Mouse (Mus musculus): ENCODE measurements at regions not wholly inside any gene's neighbourhood (a gene's known extent, or its start where the extent isn't known, plus 50 kb on each side); places are given as distances from the start of the nearest gene placed in this dataset.
A peak's percentile ranks its signal among the peaks of the same experiment; 100 is the strongest.

- Histone ChIP-seq H3K4me1 (ENCODE audit: control insufficient read depth, low read depth, low read length) (no peaks in the 10 kb centered on the region), H3K9ac (ENCODE audit: low read depth, low read length) (no peak overlapping the region), H3K9me3 (replicated peaks; ENCODE audit: control insufficient read depth, low read length) (no peaks in the 10 kb centered on the region), H3K27ac (ENCODE audit: low read length) (no peak overlapping the region), H3K27me3 (ENCODE audit: control insufficient read depth, insufficient read depth, low read depth, low read length) (no peaks in the 10 kb centered on the region), H3K4me3 (ENCODE audit: low read depth, low read length) (no peak overlapping the region), H3K4me2 (ENCODE audit: low read depth, low read length) (no peak overlapping the region), H3K36me3 (ENCODE audit: control insufficient read depth, insufficient read depth) (no peaks in the 10 kb centered on the region)
- 69% methylated on average over 5 of the region's 5 CpGs for WGBS (ENCODE audit: insufficient replicate concordance)
- ATAC-seq (ENCODE audit: low read depth), result no peak
These were observed 278.7 kb downstream of the Hlx start for GRCm38 (mm10) chr1:184453673-184454072.

- H3K27me3 ChIP-seq (ENCODE audit: control insufficient read depth, insufficient read depth, low read depth, low read length), result no peaks in the 10 kb centered on the region
- no peak overlapping the region for H3K27ac ChIP-seq (ENCODE audit: low read length)
- no peaks in the 10 kb centered on the region for H3K36me3 ChIP-seq (ENCODE audit: control insufficient read depth, insufficient read depth)
- ATAC-seq (ENCODE audit: low read depth), result no peak
- H3K9ac ChIP-seq (ENCODE audit: low read depth, low read length), result no peak overlapping the region
- no peaks in the 10 kb centered on the region for H3K9me3 ChIP-seq (replicated peaks; ENCODE audit: control insufficient read depth, low read length)
- H3K4me2 ChIP-seq (ENCODE audit: low read depth, low read length), result no peak overlapping the region
- 73% methylated on average over 9 of the region's 9 CpGs for WGBS (ENCODE audit: insufficient replicate concordance)
- H3K4me3 ChIP-seq (ENCODE audit: low read depth, low read length), result no peak overlapping the region
- no peaks in the 10 kb centered on the region for H3K4me1 ChIP-seq (ENCODE audit: control insufficient read depth, low read depth, low read length)
These were observed 279.4 kb downstream of the Hlx start for GRCm38 (mm10) chr1:184453061-184453460.

DNA sequence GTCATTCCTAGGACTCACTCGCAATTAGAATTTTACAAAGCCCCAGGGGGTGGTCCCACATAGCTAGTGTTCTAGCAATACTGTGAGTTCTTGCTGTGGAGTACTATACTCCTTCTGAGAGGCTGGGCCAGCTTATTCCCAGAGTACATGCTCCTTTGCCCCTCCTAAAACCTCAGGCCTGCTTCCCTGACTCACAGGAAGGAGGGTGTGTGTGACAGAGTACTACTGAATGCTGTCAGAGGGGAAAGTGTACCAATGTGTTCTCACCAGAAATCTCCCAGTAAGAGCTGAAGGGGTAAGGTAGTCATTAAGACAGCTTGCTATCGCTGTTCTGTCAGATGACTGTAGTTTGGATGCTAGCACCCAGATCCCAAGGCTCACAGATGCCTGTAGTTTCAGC, 280.7 kb downstream of the Hlx start:
- WGBS (ENCODE audit: insufficient replicate concordance), result 66% methylated on average over 2 of the region's 2 CpGs
- no peak overlapping the region for H3K4me2 ChIP-seq (ENCODE audit: low read depth, low read length)
- no peak for ATAC-seq (ENCODE audit: low read depth)

DNA sequence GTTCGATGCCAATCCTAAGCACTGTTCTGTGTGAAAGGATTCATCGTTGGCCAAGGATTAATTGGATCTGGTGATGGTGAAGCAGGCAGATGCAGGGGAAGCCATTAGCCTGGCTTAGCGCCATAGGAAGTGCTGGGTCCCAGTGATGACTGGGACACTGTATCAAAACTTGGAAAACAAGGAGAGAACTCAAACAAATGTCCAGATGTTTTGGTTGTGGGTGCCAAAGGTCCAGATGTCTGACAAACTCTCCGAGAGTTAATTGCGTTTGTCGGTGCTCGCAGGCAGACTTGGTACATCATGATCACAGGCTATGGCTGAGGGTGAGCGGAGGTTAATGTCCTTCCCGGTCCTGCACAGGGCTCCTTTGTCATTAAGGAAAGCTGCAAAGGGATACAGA, 283.4 kb downstream of the Hlx start:
- H3K36me3 ChIP-seq (ENCODE audit: control insufficient read depth, insufficient read depth), result no peaks in the 10 kb centered on the region
- H3K4me1 ChIP-seq (ENCODE audit: control insufficient read depth, low read depth, low read length), result no peaks in the 10 kb centered on the region
- ATAC-seq (ENCODE audit: low read depth), result no peak
- H3K9me3 ChIP-seq (replicated peaks; ENCODE audit: control insufficient read depth, low read length), result no peaks in the 10 kb centered on the region
- WGBS (ENCODE audit: insufficient replicate concordance), result 72% methylated on average over 9 of the region's 9 CpGs
- no peak overlapping the region for H3K27ac ChIP-seq (ENCODE audit: low read length)
- no peak overlapping the region for H3K9ac ChIP-seq (ENCODE audit: low read depth, low read length)
- no peak overlapping the region for H3K4me2 ChIP-seq (ENCODE audit: low read depth, low read length)
- no peaks in the 10 kb centered on the region for H3K27me3 ChIP-seq (ENCODE audit: control insufficient read depth, insufficient read depth, low read depth, low read length)
- H3K4me3 ChIP-seq (ENCODE audit: low read depth, low read length), result no peak overlapping the region

More for the DNA sequence above, 280.7 kb downstream of the Hlx start:
- Histone ChIP-seq H3K4me1 (ENCODE audit: control insufficient read depth, low read depth, low read length) (no peaks in the 10 kb centered on the region), H3K36me3 (ENCODE audit: control insufficient read depth, insufficient read depth) (no peaks in the 10 kb centered on the region), H3K27ac (ENCODE audit: low read length) (no peak overlapping the region), H3K4me3 (ENCODE audit: low read depth, low read length) (no peak overlapping the region), H3K27me3 (ENCODE audit: control insufficient read depth, insufficient read depth, low read depth, low read length) (no peaks in the 10 kb centered on the region), H3K9ac (ENCODE audit: low read depth, low read length) (no peak overlapping the region), H3K9me3 (replicated peaks; ENCODE audit: control insufficient read depth, low read length) (no peaks in the 10 kb centered on the region)

DNA sequence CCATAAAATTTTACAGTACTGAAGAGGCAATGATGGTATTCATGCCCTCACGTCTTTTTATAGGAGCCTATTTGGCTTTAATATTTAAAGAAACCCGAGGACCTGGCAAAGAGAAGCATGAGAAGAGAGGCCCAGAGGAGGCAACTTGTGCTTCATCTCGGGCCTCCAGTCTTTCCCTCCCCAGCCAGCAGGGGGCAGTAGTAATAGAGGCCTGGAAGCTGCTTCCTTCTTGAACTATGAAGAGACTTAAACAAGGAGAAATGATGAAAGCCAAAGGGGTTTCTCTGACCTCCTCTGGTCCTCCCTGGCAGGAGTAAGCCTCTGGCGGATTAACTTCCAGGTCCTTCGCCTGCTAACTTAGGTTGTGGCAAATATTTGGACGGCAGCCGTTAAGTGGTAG, 284.5 kb downstream of the Hlx start:
- H3K9me3 ChIP-seq (replicated peaks; ENCODE audit: control insufficient read depth, low read length), result no peaks in the 10 kb centered on the region
- ATAC-seq (ENCODE audit: low read depth), result no peak

DNA sequence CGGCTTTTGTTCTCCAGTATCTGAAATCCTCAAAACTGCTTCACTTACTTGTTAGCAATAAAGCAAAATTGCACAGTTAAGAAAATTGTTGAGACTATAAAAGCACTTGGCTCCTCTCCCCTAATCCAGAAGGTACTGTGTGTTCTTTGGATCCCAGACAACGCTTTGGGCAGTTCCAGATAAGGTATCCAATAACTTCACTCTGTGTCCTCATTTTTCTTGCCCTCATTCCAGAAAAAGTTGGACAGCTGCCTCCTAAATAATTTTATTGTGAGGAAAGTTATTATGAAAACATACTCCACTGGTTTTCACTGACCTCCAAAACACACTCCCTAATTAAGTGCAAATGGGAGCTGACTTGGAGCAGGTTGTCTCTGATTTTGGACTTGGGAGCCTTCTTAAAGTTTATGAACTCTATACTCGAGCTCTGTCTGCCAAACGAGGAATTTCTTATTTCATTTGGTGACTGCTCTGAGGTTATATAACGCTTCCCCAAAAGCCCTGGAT, 285.2 kb downstream of the Hlx start:
- no peak overlapping the region for H3K4me2 ChIP-seq (ENCODE audit: low read depth, low read length)
- no peak overlapping the region for H3K4me3 ChIP-seq (ENCODE audit: low read depth, low read length)
- no peaks in the 10 kb centered on the region for H3K27me3 ChIP-seq (ENCODE audit: control insufficient read depth, insufficient read depth, low read depth, low read length)
- H3K27ac ChIP-seq (ENCODE audit: low read length), result no peak overlapping the region
- H3K4me1 ChIP-seq (ENCODE audit: control insufficient read depth, low read depth, low read length), result no peaks in the 10 kb centered on the region
- no peak overlapping the region for H3K9ac ChIP-seq (ENCODE audit: low read depth, low read length)
- WGBS (ENCODE audit: insufficient replicate concordance), result 46% methylated on average over 5 of the region's 5 CpGs
- H3K36me3 ChIP-seq (ENCODE audit: control insufficient read depth, insufficient read depth), result no peaks in the 10 kb centered on the region
- ATAC-seq (ENCODE audit: low read depth), result no peak
- H3K9me3 ChIP-seq (replicated peaks; ENCODE audit: control insufficient read depth, low read length), result no peaks in the 10 kb centered on the region

More for the DNA sequence above, 284.5 kb downstream of the Hlx start:
- Histone ChIP-seq H3K4me2 (ENCODE audit: low read depth, low read length) (no peak overlapping the region), H3K36me3 (ENCODE audit: control insufficient read depth, insufficient read depth) (no peaks in the 10 kb centered on the region), H3K27me3 (ENCODE audit: control insufficient read depth, insufficient read depth, low read depth, low read length) (no peaks in the 10 kb centered on the region), H3K9ac (ENCODE audit: low read depth, low read length) (no peak overlapping the region), H3K4me1 (ENCODE audit: control insufficient read depth, low read depth, low read length) (no peaks in the 10 kb centered on the region), H3K27ac (ENCODE audit: low read length) (no peak overlapping the region), H3K4me3 (ENCODE audit: low read depth, low read length) (no peak overlapping the region)
- 48% methylated on average over 7 of the region's 7 CpGs for WGBS (ENCODE audit: insufficient replicate concordance)

DNA sequence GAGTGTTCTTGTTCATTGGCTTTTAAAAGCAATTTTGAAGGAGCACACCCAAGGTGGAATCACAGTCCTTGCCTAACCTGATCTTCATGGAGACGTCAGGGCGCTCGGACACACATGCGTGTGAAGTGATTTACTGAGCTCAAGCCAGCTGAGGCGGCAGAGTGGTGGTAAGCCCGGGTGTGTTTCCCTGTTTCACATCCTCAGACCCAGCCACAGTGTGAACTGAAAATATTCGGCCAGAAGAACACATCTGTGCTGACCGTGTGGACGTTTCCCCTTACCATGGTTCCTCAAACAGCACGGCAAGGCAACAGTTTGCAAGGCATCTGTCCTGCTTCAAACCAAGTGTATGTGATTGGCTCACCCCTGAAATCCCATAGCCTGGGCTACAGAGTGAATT, 288.2 kb downstream of the Hlx start:
- no peak overlapping the region for H3K27ac ChIP-seq (ENCODE audit: low read length)
- no peak overlapping the region for H3K4me2 ChIP-seq (ENCODE audit: low read depth, low read length)
- no peaks in the 10 kb centered on the region for H3K27me3 ChIP-seq (ENCODE audit: control insufficient read depth, insufficient read depth, low read depth, low read length)
- H3K4me1 ChIP-seq (ENCODE audit: control insufficient read depth, low read depth, low read length), result no peaks in the 10 kb centered on the region
- no peak overlapping the region for H3K4me3 ChIP-seq (ENCODE audit: low read depth, low read length)
- H3K9ac ChIP-seq (ENCODE audit: low read depth, low read length), result no peak overlapping the region
- H3K36me3 ChIP-seq (ENCODE audit: control insufficient read depth, insufficient read depth), result no peaks in the 10 kb centered on the region
- no peaks in the 10 kb centered on the region for H3K9me3 ChIP-seq (replicated peaks; ENCODE audit: control insufficient read depth, low read length)
- 52% methylated on average over 10 of the region's 10 CpGs for WGBS (ENCODE audit: insufficient replicate concordance)
- peak; percentile 21; the same call in 1 of the 2 replicates for ATAC-seq (ENCODE audit: low read depth)

- no peaks in the 10 kb centered on the region for H3K4me1 ChIP-seq (ENCODE audit: control insufficient read depth, low read depth, low read length)
- H3K36me3 ChIP-seq (ENCODE audit: control insufficient read depth, insufficient read depth), result no peaks in the 10 kb centered on the region
- H3K4me3 ChIP-seq (ENCODE audit: low read depth, low read length), result no peak overlapping the region
- no peaks in the 10 kb centered on the region for H3K27me3 ChIP-seq (ENCODE audit: control insufficient read depth, insufficient read depth, low read depth, low read length)
- WGBS (ENCODE audit: insufficient replicate concordance), result 52% methylated on average over 3 of the region's 3 CpGs
- no peak overlapping the region for H3K9ac ChIP-seq (ENCODE audit: low read depth, low read length)
- H3K27ac ChIP-seq (ENCODE audit: low read length), result no peak overlapping the region
- H3K9me3 ChIP-seq (replicated peaks; ENCODE audit: control insufficient read depth, low read length), result no peaks in the 10 kb centered on the region
- H3K4me2 ChIP-seq (ENCODE audit: low read depth, low read length), result no peak overlapping the region
- ATAC-seq (ENCODE audit: low read depth), result no peak
These were observed 289.7 kb downstream of the Hlx start for GRCm38 (mm10) chr1:184442701-184443100.

DNA sequence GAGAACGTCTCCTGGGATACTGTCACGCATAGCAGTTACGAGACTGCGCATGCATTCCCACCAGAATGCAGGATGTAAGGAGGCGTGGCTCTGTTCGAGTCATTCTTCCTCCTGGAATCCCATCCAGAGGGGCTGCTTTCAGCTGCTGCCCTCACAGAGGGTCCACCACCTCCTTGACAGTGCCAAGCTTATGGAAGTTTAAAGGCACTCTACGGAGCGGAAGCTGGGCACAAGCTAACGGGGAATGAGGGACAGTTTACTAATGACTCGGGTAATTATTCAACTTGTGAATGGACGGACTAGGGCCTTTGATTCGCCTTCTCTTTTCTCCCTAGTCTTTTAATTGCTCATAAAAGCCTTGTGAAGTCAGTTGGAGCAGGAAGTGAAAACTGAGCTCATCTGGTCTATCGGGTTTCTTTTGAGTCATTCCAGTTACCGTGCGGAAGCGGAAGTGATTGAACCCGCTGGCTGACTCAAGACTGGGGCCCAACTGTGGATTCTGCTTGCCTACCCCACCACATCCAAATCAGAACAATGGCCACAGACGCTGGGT, 291.3 kb downstream of the Hlx start:
- Histone ChIP-seq H3K27me3 (ENCODE audit: control insufficient read depth, insufficient read depth, low read depth, low read length) (no peaks in the 10 kb centered on the region), H3K9ac (ENCODE audit: low read depth, low read length) (no peak overlapping the region), H3K4me2 (ENCODE audit: low read depth, low read length) (peak overlapping the region; percentile 28; the same call in 1 of the 2 replicates), H3K4me3 (ENCODE audit: low read depth, low read length) (no peak overlapping the region), H3K9me3 (replicated peaks; ENCODE audit: control insufficient read depth, low read length) (no peaks in the 10 kb centered on the region), H3K36me3 (ENCODE audit: control insufficient read depth, insufficient read depth) (no peaks in the 10 kb centered on the region), H3K4me1 (ENCODE audit: control insufficient read depth, low read depth, low read length) (no peaks in the 10 kb centered on the region), H3K27ac (ENCODE audit: low read length) (no peak overlapping the region)
- ATAC-seq (ENCODE audit: low read depth), result no peak
- 22% methylated on average over 18 of the region's 18 CpGs for WGBS (ENCODE audit: insufficient replicate concordance)
